Mouse (Mus musculus): ENCODE data around the gene Itga2b. TPM values are rescaled to one million over a fixed set of nuclear protein-coding genes. Genes with fewer than 3 reads are reported as not detected.

The Itga2b gene
- total RNA-seq, 4 experiments from 2014 or later = 1.1 to 3.2 (median 2.7) TPM

GRCm38 (mm10) chr11:102437120-102438061, 32.5 kb downstream of the Itga2b start:
- DNase-seq (ENCODE audit: low spot score in 2 of 2) = peak in 1 of 2 experiments; percentile 65

DNA sequence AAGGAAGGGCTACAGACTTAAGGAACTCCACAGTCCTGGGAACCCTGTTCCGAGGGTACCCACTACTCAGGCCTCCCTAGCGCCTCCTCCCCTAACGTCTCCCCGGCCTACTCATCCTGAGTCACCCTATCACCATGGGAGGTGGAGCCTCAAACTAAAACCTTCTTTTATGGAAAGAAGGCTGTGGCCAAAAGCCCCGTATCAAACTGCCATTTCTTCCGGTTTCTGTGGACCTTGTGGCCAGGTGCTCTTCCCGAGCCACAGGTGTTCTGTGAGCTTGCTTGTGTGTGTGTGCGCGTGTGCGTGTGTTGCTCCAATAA, 33.5 kb downstream of the Itga2b start:
- no peak for DNase-seq (ENCODE audit: low spot score in 2 of 2)

- peak in 1 of 2 experiments; percentile 20 for DNase-seq (ENCODE audit: low spot score in 2 of 2)
These were observed 34.0 kb downstream of the Itga2b start for GRCm38 (mm10) chr11:102435754-102436470.

- no peak for DNase-seq (ENCODE audit: low spot score in 2 of 2)
These were observed 34.9 kb downstream of the Itga2b start for GRCm38 (mm10) chr11:102434816-102435705.

DNA sequence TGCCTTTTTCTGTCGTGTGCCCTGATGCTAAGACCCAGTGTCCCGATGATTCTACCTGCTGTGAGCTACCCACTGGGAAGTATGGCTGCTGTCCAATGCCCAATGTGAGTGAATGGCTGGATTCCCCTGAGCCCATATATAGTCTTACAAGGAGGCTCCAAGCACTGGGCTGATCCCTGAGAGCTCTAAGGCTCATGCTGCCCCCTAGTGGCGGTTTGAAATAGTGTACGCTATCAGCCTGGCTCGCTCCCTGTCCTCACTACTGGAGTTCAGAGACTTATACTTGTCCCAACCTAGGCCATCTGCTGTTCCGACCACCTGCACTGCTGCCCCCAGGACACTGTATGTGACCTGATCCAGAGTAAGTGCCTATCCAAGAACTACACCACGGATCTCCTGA, 35.5 kb downstream of the Itga2b start:
- DNase-seq (ENCODE audit: low spot score in 2 of 2) = peak; percentile 83 to 93

DNA sequence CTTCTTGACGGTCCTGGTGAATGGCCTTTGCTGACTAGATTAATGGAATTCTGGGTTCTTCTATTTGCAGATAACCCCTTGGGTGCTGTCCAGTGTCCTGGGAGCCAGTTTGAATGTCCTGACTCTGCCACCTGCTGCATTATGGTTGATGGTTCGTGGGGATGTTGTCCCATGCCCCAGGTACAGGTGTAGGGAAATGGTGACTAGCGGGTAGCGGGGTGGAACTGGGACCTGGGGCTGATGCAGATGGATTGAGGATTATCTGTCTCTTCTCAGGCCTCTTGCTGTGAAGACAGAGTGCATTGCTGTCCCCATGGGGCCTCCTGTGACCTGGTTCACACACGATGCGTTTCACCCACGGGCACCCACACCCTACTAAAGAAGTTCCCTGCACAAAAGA, 36.1 kb downstream of the Itga2b start:
- DNase-seq (ENCODE audit: low spot score in 2 of 2) = no peak

DNA sequence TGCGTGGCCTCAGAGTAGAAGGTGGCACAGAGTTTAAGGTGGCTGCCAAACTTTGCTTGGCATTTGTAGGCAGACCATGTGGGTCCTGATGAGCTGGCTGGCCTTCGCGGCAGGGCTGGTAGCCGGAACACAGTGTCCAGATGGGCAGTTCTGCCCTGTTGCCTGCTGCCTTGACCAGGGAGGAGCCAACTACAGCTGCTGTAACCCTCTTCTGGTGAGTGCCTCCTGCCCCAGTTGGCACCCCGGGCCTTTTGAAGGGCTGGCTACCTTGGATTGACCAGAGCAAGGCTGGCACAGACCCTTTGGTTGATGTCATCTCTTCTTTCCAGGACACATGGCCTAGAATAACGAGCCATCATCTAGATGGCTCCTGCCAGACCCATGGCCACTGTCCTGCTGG, 37.0 kb downstream of the Itga2b start:
- peak in 1 of 2 experiments; percentile 32 for DNase-seq (ENCODE audit: low spot score in 2 of 2)

DNA sequence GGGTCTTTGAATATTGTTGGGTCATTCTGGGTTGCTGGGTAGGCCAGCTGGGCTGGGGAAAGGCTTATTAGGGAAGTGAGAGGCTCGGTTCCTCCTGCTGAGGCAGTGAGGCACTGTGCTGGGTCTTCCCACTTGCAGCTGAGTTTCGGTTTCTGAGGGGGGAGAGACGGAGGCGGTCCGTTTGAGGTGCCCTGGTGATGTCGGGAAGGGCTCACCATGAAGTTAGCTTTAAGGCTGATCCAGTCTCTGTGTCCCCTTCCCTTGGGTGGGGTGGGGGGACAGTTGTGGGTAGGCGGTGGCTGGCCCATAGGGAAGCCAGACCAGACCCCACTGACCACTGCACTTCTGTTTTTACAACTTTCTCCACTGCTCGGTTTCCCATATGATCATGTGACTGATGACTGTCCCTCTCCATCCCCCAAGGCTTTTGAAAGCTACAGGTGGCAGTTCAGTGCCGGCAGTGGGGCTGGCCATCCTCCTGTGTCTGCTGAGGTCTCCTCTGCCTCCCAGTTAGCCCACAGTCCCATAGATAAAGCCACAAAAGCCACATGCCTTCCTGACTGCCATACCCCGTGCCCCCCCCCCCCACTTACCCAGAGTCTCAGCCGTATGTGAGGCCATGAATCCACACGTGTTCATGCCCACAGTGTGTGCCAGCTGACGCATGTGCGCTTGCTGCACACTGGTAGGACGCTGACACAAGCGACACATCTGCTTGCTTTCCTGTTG, 37.6 kb downstream of the Itga2b start:
- DNase-seq (ENCODE audit: low spot score in 2 of 2) = no peak

GRCm38 (mm10) chr11:102431728-102432114, 38.2 kb downstream of the Itga2b start:
- DNase-seq (ENCODE audit: low spot score in 2 of 2) = no peak

- peak in 1 of 2 experiments; percentile 78 for DNase-seq (ENCODE audit: low spot score in 2 of 2)
These were observed 38.8 kb downstream of the Itga2b start for GRCm38 (mm10) chr11:102431018-102431645.

- DNase-seq (ENCODE audit: low spot score in 2 of 2) = peak; percentile 91 to 95
These were observed 39.6 kb downstream of the Itga2b start, which contains the start of gene Grn for GRCm38 (mm10) chr11:102430121-102431017. TSS of gene Grn (plus strand) at chr11:102430315.

GRCm38 (mm10) chr11:102429551-102429950, 40.4 kb downstream of the Itga2b start:
- no peak for DNase-seq (ENCODE audit: low spot score in 2 of 2)

GRCm38 (mm10) chr11:102428981-102429540, 40.9 kb downstream of the Itga2b start:
- DNase-seq (ENCODE audit: low spot score in 2 of 2) = no peak

GRCm38 (mm10) chr11:102425555-102426316, 44.2 kb downstream of the Itga2b start:
- DNase-seq (ENCODE audit: low spot score in 2 of 2) = no peak

- no peak for DNase-seq (ENCODE audit: low spot score in 2 of 2)
These were observed 45.3 kb downstream of the Itga2b start for GRCm38 (mm10) chr11:102424666-102425065.

DNA sequence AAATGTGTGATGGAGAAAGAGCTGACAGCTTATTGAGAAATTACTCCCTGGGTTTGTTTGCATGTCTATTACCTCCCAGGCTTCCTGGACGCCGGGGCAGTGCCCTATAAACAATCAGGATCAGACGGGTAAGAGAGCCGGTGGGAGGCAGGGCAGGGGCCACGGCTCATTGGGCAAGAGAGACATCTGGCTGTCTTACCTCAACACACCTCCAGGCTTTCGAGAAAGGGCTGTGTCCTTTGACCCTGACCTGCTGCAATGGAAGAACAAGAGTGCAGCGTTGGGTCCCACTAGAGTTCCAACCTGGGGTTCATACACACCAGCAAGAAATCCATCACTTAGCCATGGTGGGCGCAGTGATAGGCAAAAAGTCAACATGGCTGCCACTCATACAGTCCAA, 48.4 kb downstream of the Itga2b start:
- no peak for DNase-seq (ENCODE audit: low spot score in 2 of 2)

- no peak for DNase-seq (ENCODE audit: low spot score in 2 of 2)
These were observed 51.0 kb downstream of the Itga2b start for GRCm38 (mm10) chr11:102418887-102419286.

DNA sequence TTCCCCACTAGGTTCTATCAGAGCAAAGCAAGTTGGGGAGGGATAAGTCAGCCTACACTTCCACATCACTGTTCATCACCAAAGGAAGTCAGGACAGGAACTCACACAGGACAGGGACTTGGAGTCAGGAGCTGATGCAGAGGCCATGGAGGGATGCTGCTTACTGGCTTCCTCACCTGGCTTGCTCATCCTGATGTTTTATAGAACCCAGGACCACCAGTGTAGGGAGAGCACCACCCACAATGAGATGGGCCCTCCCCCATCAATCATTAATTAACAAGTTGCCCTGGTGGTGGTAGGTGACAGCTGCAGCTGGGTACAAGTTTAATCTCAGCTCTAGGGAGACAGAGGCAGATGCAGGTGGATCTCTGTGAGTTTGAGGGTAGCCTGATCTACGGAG, 52.8 kb downstream of the Itga2b start:
- DNase-seq (ENCODE audit: low spot score in 2 of 2) = no peak
